Mouse (Mus musculus) kidney, adult 2 months (tissue): ENCODE measurements around the gene Fam53a. TPM values are rescaled to one million over a fixed set of nuclear protein-coding genes. Genes with fewer than 3 reads are reported as not detected.

ENCODE experiments used
- DNase-seq: peaks from one replicate; pipeline ENCODE4 v3.0.0; 2021
- H3K27ac ChIP-seq: fragments of 200-500 bp; 2 replicates; pipeline ENCODE4 v1.5.1; 2012; ENCODE audit warnings: low read depth, low read length, control low read depth, inconsistent platforms; ENCODE audit not compliant: insufficient read depth
- H3K27me3 ChIP-seq: fragments of 200-500 bp; replicated peaks from 2 replicates; pipeline ENCODE4 v1.6.1; 2012; ENCODE audit warnings: mild to moderate bottlenecking, moderate library complexity, low read length, inconsistent platforms; ENCODE audit not compliant: control insufficient read depth, insufficient read depth
- H3K36me3 ChIP-seq: fragments of 200-500 bp; 2 replicates; pipeline ENCODE4 v1.6.1; 2012; ENCODE audit warnings: mild to moderate bottlenecking, moderate library complexity, low read length, inconsistent platforms; ENCODE audit not compliant: control insufficient read depth, insufficient read depth
- H3K4me1 ChIP-seq: fragments of 200-500 bp; 2 replicates; pipeline ENCODE4 v1.6.1; 2011; ENCODE audit warnings: low read length; ENCODE audit not compliant: control insufficient read depth, insufficient read depth
- H3K4me3 ChIP-seq: fragments of 200-500 bp; 2 replicates; pipeline ENCODE4 v1.5.1; 2011; ENCODE audit warnings: mild to moderate bottlenecking, low read depth, low read length, control low read depth; ENCODE audit not compliant: insufficient read depth
- CTCF ChIP-seq: fragments of 200-500 bp; conservative IDR thresholded peaks from 2 replicates; pipeline ENCODE4 v1.5.1; 2011; ENCODE audit warnings: low read depth, mild to moderate bottlenecking, control low read depth, low read length, moderate library complexity, mixed read lengths; ENCODE audit not compliant: insufficient read depth, insufficient read length
- POLR2A ChIP-seq: fragments of 200-500 bp; IDR thresholded peaks from one replicate; pipeline ENCODE4 v1.6.1; 2011; ENCODE audit warnings: low read depth, low read length, control low read depth
- WGBS: fragments of 180-500 bp; shearing (Covaris S2); methylation state at CpG from one replicate; pipeline ENCODE4 v1.1.7; 2018; 5-methylcytosine and 5-hydroxymethylcytosine counted together
- polyA plus RNA-seq: library from polyadenylated mRNA; depleted of rRNA; stranded (reverse); fragments of >200 nt; gene quantifications from 2 replicates; pipeline ENCODE4 v1.2.3, GENCODE M21; 2012

Gene Fam53a
- polyA plus RNA-seq, 1 experiment: 20.8 TPM

- H3K27ac ChIP-seq: no peak overlapping the region
- H3K36me3 ChIP-seq: no peaks in the 10 kb centered on the region
- no peak overlapping the region for H3K4me3 ChIP-seq
- TF ChIP-seq POLR2A (no peak), CTCF (no peak)
- H3K4me1 ChIP-seq: peaks cover 3% of the 10 kb centered on the region; the same call in 1 of the 2 replicates
- no peaks in the 10 kb centered on the region for H3K27me3 ChIP-seq
- no peak for DNase-seq
- WGBS: 79% methylated on average over 6 of the region's 6 CpGs
These were observed 15.0 kb downstream of the Fam53a start for GRCm38 (mm10) chr5:33614391-33614790.

- Histone ChIP-seq H3K36me3 (no peaks in the 10 kb centered on the region), H3K27ac (no peak overlapping the region), H3K4me1 (no peaks in the 10 kb centered on the region), H3K4me3 (no peak overlapping the region), H3K27me3 (no peaks in the 10 kb centered on the region)
- no peak for DNase-seq
- TF ChIP-seq POLR2A (no peak), CTCF (no peak)
- 87% methylated on average over 1 of the region's 1 CpGs for WGBS
These were observed 17.6 kb downstream of the Fam53a start for GRCm38 (mm10) chr5:33611795-33612194.

- WGBS: 47% methylated on average over 1 of the region's 1 CpGs
- Histone ChIP-seq H3K4me1 (0 out of 2 replicates have a peak, but pooled peaks cover 4% of the 10 kb centered on the region), H3K27me3 (no peaks in the 10 kb centered on the region), H3K4me3 (no peak overlapping the region), H3K36me3 (no peaks in the 10 kb centered on the region), H3K27ac (no peak overlapping the region)
- TF ChIP-seq POLR2A (no peak), CTCF (no peak)
- DNase-seq: peak; percentile 66
These were observed 20.2 kb downstream of the Fam53a start for GRCm38 (mm10) chr5:33609226-33609625.

GRCm38 (mm10) chr5:33607434-33607833, 22.0 kb downstream of the Fam53a start:
- TF ChIP-seq POLR2A (no peak), CTCF (no peak)
- Histone ChIP-seq H3K4me1 (0 out of 2 replicates have a peak, but pooled peaks cover 4% of the 10 kb centered on the region), H3K27me3 (no peaks in the 10 kb centered on the region), H3K4me3 (no peak overlapping the region), H3K36me3 (no peaks in the 10 kb centered on the region), H3K27ac (no peak overlapping the region)
- WGBS: 96% methylated on average over 15 of the region's 15 CpGs
- DNase-seq: no peak

GRCm38 (mm10) chr5:33606631-33607030, 22.8 kb downstream of the Fam53a start:
- Histone ChIP-seq H3K36me3 (no peaks in the 10 kb centered on the region), H3K4me3 (no peak overlapping the region), H3K27me3 (no peaks in the 10 kb centered on the region), H3K27ac (no peak overlapping the region), H3K4me1 (0 out of 2 replicates have a peak, but pooled peaks cover 4% of the 10 kb centered on the region)
- WGBS: 57% methylated on average over 7 of the region's 7 CpGs
- DNase-seq: no peak
- TF ChIP-seq CTCF (no peak), POLR2A (no peak)

GRCm38 (mm10) chr5:33605314-33605713, 24.1 kb downstream of the Fam53a start:
- WGBS: 37% methylated on average over 5 of the region's 5 CpGs
- H3K36me3 ChIP-seq: no peaks in the 10 kb centered on the region
- H3K27ac ChIP-seq: no peak overlapping the region
- no peak for TF ChIP-seq POLR2A
- TF ChIP-seq CTCF: no peak
- H3K4me3 ChIP-seq: no peak overlapping the region
- no peaks in the 10 kb centered on the region for H3K27me3 ChIP-seq
- peak; percentile 25 for DNase-seq
- H3K4me1 ChIP-seq: 0 out of 2 replicates have a peak, but pooled peaks cover 4% of the 10 kb centered on the region

GRCm38 (mm10) chr5:33593620-33594019, 35.8 kb downstream of the Fam53a start:
- no peaks in the 10 kb centered on the region for H3K4me1 ChIP-seq
- peak; percentile 39; the same call in 1 of the 2 replicates for TF ChIP-seq CTCF
- no peak for TF ChIP-seq POLR2A
- WGBS: 45% methylated on average over 2 of the region's 2 CpGs
- H3K27me3 ChIP-seq: no peaks in the 10 kb centered on the region
- DNase-seq: no peak
- no peak overlapping the region for H3K4me3 ChIP-seq
- no peaks in the 10 kb centered on the region for H3K36me3 ChIP-seq
- no peak overlapping the region for H3K27ac ChIP-seq
